Mouse (Mus musculus) liver, adult 2 months (tissue): ENCODE data around the gene Chst5.

Experiments used
- CTCF ChIP-seq: fragments of 200-500 bp; IDR thresholded peaks from 2 replicates; pipeline ENCODE4 v1.5.1; 2011; ENCODE audit warnings: low read depth, low read length, control low read depth
- POLR2A ChIP-seq: fragments of 200-500 bp; IDR thresholded peaks from 2 replicates; pipeline ENCODE4 v1.6.1; 2011; ENCODE audit warnings: low read length, control low read depth; ENCODE audit not compliant: insufficient read depth; ENCODE audit errors: extremely low read depth

DNA sequence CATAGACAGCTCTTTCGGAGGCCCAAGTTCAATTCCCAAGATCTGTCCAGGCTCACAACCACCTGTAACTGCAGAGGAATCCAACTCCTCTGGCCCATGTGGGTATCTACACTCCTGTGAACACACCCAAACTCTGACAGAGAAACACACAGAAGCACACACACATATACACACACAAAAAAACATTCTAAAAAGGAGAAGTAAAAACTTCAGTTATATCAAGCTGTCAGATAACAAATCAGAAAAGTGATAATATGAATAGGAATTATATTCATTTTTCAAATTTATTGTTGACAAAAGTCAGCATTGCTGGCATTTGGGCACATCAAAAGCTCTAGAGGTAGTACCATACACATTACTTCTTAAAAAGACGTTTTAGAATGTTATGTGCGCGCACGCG lies 63.5 kb downstream of the Chst5 start:
- TF ChIP-seq POLR2A, result no peak
- no peak for TF ChIP-seq CTCF
